Mouse (Mus musculus) CD8-positive naive resting alpha-beta T cell, adult 57 days (primary cell): Measurements from ENCODE around the gene Kti12. TPM values are rescaled to one million over a fixed set of nuclear protein-coding genes. Genes with fewer than 3 reads are reported as not detected.

ENCODE experiments used
- total RNA-seq: library from RNA; stranded (reverse); gene quantifications from one replicate; pipeline ENCODE4 v1.2.4, GENCODE M21; 2023

The Kti12 gene
- 35.8 TPM for total RNA-seq

GRCm38 (mm10) chr4:108847715-108848504 is at the start of gene Kti12:
Kti12 (plus strand) TSS chr4:108847785.

GRCm38 (mm10) chr4:108832916-108833827 is 14.4 kb upstream of the Kti12 start, which contains the start of gene Btf3l4:
Btf3l4 (minus strand) TSS chr4:108833614.

GRCm38 (mm10) chr4:108834115-108834970 is 13.2 kb upstream of the Kti12 start, which contains the start of gene Txndc12:
Txndc12 (plus strand) TSS chr4:108834601.

GRCm38 (mm10) chr4:108848505-108848848 is 892 bp downstream of the Kti12 start, which contains the start of gene A730015C16Rik:
A730015C16Rik (minus strand) TSS chr4:108848619.

GRCm38 (mm10) chr4:108878963-108879822 is 31.6 kb downstream of the Kti12 start, which contains the start of gene Rab3b:
Rab3b (plus strand) TSS chr4:108879063.

Other genes with a start within 250 kb of the Kti12 start
- gene Cc2d1b, start 227.8 kb upstream of the Kti12 start, total RNA-seq: 122 TPM
- gene 3110021N24Rik, start 128.1 kb upstream of the Kti12 start, total RNA-seq: not detected
- gene Zfyve9, start 67.0 kb upstream of the Kti12 start, total RNA-seq: 0.31 TPM
- gene Btf3l4, start 14.2 kb upstream of the Kti12 start, total RNA-seq: 37.0 TPM
- 31.7 TPM for gene Txndc12, start 13.2 kb upstream of the Kti12 start, total RNA-seq
- not detected for gene A730015C16Rik, start 834 bp downstream of the Kti12 start, total RNA-seq
- not detected for gene Rab3b, start 31.3 kb downstream of the Kti12 start, total RNA-seq
- 158 TPM for gene Nrd1, start 152.9 kb downstream of the Kti12 start, total RNA-seq